Mouse (Mus musculus) testis, postnatal 14 days (tissue): ENCODE measurements around the gene Efhd2.

Source experiments
- DNase-seq: peaks from one replicate; pipeline ENCODE4 v3.0.0; 2021; ENCODE audit warnings: low spot score

The Efhd2 gene

DNA sequence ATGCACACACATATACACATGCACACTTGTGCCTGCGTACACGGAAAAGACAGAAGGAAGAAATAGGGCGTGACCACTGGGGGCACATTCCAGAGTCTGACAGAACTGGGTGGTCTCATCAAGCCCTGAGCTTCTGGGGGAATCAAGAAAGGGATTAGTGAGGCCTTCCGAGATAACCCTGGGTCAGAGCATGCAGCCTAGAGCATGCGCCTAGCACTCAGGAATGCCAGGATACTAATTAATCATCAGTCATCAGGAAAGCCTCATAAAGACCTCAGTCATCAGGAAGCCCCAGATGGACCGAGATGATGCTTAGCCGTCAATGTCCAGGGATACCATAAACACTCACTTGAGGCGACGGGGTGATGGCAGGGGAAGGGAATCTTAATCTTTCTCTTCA lies 5.2 kb upstream of the Efhd2 start:
- DNase-seq, result no peak

DNA sequence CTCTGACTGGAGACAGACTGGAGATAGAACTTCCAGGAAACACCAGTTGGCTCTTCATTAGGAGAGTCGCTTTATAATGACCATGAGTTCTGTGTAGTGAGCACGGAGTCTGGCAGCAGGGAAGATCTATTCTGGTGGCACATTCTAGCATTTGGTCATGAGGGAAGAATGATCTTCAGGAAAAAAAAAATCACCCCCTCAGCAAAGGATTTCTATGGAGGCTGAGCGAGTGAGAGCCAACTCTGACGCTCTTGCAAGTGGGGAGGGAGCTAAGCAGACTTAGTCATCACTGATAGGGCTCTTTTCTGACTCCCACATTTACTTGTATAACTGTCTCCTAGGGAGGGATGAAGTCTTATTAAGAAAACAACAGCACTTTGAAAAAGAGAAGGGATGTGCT lies 4.4 kb upstream of the Efhd2 start:
- no peak for DNase-seq

DNA sequence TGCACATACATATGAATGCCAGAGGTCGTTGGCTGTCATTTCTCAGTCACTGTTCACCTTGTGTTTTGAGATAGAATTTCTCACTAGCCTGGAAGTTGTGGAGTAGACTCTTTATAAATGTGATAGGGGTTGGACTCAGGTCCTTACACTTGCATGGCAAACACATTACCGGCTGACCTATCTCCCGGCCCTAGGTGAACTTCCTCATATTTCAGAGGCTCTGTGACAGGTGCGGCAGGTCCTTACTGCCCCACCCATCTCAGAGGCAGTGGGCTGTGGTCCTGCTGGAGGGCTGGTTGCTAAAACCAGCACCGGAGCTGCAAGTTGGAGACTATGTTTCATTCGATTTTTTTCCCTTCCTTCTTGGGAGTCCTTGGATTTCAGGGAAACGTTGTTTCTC lies 3.9 kb upstream of the Efhd2 start:
- peak; percentile 59 for DNase-seq

DNA sequence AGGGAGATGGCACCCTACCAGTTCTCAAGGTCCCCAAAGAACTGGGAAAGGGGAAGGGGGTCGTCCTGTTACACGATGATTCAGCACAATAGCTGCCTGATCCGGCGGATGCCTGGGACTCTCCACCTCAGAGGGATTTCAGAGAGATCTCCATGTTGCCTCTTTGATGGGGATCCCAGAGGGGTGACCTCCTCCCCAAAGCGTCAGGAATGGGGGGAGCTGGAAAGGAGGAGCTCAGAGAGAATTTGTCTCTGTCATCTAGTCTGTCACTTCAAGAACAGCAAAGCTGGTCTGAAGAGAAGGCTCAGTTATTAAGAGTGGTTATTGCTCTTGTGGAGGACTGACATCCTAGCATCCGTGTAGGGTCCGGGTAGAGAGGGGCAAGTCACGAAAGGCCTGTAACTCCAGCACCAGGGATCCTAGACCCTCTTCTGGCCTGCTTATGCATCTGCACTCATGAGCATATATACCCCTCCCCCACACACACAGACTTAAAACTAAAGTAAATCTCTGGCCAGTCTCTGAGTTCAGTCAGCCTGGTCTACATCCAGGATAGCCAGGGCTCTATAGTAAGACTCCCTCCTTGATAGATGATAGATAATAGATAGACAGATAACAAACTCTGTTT lies 875 bp upstream of the Efhd2 start:
- no peak for DNase-seq

DNA sequence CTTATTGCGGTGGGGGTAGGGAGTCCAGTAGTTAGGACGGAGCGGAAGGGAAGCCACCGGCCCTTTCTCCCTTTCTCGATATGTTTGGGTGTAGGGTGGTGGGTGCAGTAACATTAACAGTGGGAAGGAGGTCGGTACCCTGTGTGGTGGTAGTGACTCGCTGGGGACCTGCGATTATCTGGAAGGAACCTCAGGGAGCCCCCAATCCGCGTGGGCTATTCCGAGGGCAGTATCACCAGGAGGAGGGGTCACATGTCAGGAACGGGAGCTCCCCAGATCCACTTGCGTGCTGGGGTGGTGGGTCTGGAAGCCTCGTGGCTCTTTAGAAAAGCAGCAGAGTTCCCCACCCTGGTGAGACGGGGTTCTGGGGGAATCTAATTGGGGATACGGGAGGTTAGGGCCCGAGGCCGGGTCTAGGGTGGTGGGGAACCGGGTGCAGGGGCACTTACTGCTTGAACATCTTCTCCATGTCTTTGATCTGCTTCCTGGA lies 564 bp downstream of the Efhd2 start:
- no peak for DNase-seq

DNA sequence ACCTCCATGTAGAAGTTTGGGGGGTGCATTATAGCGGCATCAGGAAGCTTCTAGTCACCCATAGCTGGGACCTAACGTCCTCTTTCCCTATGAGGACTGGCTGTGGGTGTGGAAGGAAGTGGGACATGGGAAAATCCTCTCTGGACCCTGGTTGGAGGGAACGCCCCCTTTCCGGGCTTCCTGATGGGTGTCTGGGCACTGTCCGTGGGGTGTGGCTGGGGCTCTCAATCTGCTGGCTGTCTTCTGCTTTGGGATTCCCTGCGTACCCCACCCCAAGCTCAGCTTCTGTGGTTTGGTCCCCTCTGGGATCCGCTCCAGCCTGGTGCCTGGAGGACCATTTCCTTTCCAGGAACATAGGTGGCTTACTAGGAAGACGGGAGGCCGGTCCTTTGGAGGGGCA lies 1.7 kb downstream of the Efhd2 start:
- no peak for DNase-seq

DNA sequence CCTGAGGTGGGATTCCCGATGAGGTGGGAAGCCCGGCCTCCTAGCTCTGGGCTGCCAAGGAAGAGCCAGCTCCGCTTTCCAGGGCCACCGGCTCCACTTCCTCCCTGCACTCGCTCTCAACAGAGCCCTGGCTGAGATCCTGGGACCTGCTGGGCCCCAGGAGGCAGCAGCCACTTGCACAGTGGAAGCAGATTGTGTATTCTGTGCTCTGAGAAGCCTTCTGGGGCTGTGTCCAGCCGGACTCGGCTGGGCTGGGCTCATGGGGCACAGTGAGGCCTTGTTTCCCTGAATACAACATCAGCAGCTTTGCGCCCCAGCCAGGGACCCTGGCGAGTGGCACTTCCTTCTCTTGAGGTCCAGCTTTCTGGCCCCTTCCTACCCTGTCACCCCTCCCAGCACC lies 2.8 kb downstream of the Efhd2 start:
- no peak for DNase-seq

DNA sequence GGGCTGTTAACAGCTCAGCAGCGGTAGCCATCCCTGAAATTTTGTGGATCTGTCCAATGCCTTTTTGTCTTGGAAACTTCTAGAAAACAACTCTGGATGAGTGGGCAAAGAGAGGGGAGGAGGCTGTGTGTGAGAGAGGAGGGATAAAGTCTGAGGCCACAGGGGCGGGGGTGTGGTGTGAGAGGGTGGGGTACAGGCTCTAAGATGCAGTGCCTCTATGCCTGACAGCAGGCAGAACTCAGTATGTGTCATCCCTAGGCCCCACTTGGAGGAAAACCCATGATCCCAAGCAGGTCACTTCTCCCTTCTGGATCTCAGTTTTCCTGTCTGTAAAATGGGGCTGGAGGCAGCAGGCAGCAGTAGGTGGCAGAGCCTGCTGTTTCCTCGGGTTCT lies 3.4 kb downstream of the Efhd2 start:
- no peak for DNase-seq

DNA sequence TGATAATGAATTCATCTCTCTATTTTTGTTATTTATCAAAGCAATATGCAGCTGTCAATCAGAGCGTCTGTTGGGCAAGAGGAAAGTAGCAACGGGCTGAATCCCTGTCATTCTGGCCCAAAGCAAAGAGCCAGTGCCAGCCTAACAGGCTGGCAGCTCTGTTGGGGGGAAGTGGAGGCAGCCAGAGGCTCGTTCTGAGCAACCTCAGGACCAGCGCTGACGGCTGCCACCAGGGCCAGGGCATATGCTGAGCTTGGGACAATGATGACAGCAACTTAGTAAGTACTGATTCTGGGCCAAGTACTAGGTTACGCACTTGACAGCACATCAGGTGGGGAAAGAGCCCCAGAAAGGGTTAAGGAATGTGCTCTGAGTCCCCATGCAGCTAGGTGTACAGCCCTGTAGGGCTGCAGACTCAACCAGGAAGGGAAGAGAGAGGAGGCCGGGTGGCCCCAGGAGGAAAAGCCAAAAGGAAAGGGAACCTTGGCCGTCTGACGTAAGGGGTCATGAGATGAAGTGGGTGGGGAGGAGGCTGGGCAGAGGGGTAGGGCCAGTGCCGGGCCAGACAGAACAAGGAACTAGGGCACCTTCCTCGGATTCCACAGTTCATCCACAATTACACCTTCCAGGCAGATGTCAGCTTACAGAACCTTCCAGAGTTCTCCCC lies 3.9 kb downstream of the Efhd2 start:
- no peak for DNase-seq

DNA sequence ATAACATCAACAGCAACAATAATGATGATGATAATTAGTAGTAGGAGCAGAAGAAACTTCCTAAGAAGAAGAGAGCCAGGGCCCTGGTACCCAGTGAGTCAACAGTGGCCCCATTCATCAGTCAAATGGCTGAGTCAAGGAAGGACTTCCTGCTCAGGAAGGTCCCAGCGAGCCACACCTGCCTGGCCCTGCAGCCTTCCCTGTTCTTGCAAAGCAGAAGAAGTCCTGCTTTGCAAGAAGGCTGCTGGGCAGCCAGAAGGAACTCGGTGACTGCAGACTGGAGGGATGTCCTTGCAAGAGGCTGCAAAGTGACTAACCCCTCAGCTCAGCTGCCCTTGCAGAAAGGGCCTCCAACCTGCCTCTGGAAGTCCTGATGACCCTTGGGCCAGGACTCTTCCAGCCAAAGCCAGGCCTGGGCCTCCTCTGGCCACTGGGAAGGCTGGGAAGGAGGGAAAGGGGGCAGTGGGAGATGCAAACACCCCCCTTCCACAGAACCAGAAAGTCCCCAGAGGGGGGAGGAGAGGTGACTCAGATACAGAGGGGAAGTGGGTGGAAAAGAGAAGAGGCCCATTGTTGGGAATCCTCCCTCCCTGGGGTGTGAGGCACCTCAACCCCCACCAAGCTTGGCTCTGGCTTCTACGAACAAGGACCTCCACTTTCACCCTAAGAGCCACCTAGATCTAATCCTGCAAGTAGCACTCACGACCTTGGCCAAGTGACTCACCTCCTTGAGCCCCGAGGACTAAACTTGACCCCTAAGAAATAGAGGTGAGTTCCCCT lies 5.1 kb downstream of the Efhd2 start:
- no peak for DNase-seq

DNA sequence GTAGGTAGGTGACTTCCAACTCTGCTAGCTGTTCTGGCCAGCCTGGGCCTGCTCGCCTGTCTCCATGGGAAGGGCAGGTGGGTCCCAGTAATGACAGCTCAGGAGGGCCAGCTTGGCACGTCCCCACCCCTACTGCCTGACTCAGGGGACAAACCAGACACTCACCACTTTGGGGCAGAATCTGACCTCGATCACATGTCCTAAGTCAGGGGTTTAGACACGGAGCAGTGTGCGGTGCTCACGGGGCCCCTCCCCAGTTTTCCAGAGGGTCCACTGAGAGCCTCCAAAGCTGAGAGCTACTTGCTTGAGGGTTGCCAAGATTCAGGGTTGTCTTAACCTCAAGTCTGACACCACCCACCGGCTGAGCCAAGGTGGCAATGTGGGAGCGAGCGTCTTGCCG lies 6.7 kb downstream of the Efhd2 start:
- no peak for DNase-seq

DNA sequence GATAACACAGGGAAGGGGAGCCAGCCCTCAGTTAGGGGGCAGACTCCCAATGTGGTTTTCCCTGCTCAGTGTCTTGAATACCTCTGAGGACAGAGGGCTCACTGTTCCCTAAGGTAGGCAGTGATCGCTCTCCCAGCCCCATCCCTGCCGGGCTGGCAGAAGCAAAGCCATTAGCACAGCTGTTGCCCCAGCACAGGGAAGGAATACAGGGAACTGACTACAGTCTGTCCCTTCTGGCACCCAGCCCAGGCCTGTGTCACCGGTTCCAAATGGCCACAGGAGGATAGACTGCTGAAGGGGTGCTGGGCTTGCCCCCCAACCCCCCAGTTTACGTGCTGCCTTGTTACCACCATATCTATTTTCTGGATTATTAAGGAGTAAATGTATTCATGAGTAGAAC lies 7.2 kb downstream of the Efhd2 start:
- DNase-seq, result peak; percentile 73

DNA sequence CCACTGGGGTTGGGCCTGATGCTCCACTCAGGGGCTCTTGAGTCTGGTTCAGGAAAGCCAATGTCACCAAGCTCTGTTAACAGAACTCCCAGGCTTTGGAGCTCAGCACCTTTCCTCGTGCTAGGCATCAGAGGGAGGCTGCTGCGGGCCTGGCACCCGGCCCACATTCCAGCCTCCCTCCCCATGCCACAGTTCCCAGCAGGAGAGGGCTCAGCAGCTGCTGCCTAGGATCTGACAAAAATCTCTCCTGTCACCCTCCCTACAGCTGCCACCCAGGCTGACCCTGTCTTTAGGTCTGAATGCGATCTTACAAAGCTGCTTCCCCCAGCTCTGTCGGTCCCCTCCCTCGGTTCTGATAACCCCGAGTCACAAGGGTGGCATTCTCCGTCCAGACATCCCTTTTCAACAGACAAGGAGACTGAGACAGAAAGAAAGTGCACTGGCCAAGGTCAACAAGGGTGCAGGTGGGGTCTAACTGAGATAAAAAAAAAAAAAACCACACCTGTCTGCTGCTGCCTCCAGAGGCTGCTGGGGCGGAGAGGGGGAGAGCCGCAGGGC lies 7.7 kb downstream of the Efhd2 start:
- DNase-seq, result peak; percentile 81

DNA sequence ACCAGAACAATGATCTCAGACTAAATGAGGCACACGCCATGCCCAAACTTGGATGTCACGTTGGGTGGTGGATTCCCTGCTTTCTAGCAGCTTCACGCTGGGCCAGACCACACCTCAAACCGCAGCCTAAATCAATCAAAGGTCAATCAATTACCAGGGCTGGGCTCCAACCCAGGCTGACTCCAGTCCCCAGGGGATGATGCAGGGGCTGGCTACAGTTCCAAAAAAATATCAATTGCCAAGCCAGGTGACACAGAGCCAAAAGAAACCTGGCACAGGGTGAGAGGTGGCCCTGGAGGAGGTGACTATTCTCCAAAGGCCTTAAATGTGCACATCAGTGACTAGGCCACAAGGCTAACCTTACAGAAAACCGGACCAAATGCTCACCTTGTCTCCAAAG lies 9.1 kb downstream of the Efhd2 start:
- DNase-seq, result no peak

DNA sequence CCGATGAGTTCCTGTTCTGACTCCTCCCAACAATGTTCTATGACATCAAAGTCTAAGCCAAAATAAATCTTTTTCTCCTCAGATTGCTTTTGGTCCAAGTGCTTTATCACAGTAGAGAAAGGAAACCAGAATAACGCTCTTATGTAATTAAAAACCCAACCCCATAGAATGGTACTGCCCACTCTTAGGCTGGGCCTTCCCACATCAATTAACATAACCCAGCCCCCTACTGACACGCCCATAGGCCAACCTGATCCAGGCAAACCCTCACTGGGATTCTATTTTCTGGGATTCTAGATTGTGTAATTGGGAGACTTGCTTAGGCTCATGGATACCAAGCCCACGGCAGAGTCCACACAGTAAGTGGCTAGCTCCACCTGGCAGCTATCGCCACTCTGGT lies 9.7 kb downstream of the Efhd2 start:
- no peak for DNase-seq

DNA sequence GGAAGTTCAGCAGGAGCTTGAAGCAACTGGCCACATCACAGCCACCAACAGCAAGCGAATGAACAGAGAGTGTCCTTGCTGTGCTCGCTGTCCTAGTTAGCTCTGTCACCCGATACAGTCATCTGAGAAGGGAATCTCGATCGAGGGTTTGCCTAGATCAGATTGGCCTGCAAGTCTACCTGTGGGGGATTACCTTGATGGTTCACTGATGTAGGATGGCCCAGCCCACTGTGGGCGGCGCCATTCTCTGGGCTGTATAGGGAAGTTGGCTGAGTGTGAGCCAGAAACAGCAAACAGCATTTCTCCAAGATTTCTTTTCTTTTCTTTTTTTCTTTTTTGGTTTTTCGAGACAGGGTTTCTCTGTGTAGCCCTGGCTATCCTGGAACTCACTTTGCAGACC lies 10.2 kb downstream of the Efhd2 start:
- DNase-seq, result no peak

DNA sequence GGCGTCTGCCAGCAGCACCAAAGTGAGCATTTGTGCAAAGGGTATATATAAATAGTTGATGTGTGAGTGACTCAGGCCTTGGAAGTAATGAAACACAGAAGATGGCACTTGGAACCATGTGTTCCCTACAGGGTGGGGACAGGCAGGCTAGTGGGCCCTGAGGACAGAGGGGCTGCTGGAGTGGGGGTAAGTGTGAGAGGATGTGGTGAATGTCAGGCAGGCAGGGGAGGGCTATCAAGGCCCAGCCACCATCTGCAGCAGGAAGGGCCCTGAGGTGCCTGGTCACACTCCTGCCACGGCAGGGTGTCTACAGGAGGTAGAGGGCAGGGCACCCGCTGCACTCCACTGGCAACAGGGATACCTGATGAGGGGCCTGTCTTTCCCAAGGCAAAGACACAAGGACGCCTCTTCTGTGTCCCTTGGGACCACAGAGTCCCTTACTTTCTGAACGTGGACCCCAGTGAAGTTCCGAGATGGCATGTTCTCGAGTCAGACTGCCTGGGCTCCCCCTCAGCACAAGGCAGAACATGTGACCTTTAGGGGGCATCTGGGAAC lies 10.9 kb downstream of the Efhd2 start:
- no peak for DNase-seq

DNA sequence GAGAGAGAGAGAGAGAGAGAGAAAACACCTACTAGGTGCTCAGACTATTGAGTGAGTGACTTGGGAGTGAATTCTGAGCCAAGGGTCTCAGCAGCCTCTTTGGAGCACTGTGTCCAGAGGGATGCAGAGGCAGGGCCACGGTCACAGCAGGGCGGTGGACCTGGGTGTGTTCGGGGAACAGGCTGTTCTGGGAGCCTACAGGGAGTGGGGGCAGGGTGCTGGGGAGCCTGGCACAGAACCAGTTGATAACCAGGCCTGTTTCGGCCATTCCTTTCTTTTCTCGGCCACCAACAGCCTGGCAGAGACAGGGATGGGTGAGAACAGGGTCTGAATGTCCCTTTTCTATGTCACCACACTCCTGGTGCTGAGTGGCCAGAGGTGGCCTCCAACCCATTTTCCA lies 11.9 kb downstream of the Efhd2 start:
- peak; percentile 71 for DNase-seq

DNA sequence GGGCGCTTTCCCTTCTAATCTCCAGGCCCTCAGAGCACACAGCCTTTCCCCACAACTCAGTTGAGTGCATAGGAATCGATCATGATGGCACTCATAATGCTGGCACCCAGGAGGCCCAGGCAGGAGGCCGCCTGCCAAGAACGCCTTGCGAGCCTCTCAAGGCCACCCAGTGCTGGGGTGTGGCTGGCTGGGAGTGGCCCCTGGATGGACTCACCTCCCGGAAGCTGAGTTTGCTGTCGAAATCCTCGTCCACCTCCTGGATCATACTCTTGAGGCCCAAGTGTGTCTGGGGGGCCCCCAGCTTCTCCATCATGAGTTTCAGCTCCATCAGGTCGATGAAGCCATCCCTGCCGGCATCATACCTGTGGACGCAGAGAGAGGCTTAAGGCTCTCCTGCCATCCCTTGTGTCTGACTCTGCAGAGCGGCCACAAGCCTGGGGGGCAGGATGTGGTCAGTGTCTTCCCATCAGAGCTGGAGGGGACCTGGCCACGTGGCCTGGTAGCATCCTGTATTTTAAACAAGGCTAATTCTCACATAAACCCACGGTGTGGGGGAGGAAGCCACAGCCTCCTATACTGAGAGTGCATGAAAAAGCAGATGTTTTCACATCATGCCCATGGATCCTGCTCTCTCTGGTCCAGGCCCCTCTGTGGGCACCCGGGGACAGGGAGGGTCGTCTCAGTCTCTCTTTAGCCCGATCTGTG lies 13.0 kb downstream of the Efhd2 start:
- no peak for DNase-seq

DNA sequence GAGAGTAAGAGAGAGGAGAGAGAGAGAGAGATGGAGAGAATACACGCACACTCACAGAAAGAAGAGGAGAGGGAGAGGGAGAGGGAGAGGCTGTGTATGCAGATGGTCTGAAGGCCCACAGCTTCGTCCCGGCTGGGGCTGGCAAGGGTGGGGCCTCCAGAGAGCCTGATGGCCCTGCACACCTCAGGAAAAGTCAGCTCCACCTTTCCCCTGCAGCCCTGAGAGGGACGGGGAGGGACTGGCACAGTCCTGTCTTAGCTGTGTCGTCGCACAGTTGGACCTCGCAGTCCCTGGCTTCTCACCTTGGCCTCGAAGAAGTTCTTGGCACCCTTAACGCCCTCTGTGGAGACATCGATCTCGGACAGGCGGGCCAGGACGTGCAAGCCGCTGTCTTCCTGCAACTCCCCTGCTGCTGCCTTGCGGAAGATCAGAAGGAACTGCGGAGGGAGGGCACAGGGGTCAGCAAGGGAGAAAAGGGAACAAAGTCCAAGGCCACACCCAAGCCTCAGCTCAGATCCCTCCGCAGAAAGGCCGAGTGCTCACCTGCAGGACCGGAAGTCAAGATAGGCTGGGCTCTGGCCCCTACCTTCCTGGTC lies 14.4 kb downstream of the Efhd2 start:
- no peak for DNase-seq

DNA sequence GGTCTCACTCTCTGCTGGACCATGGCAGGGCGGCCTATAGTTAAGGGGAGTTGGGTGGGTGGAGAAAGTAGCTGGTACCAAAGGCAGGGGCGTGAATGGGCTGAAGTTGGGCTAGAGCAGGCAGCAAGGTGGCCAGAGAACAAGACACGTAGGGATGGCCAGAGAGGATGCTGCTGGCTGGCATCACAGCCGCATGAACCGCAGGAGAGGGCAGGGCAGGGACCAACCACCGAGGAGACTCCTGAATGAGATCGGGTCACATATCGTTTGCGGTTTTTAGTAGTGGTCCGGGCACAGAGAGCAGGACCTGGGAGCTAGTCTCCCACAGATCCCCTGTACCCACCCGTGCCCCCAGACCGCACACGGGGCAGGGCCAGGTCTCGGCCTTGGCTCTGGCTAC lies 15.4 kb downstream of the Efhd2 start:
- no peak for DNase-seq

DNA sequence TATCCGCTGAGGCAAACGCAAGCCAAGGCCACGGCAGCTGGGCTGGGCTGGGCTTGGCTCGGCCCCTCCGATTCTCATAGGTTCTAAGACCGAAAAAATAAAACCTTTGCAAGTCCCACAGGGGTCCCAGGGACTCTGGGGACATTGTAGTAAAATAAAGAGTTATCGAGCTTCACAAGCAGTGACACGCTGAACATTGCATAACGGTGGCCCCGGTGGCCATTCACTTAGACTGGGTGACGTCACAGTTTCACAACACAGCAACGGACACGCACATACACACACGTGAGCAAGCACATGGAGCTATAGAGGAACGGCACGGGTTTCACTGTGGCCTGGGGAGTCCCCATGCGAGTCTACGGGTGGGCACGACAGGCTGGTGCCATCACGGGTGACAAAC lies 16.2 kb downstream of the Efhd2 start:
- no peak for DNase-seq
